ENCODE assay signal across 16 mouse cellular contexts in the genomic region with DNA sequence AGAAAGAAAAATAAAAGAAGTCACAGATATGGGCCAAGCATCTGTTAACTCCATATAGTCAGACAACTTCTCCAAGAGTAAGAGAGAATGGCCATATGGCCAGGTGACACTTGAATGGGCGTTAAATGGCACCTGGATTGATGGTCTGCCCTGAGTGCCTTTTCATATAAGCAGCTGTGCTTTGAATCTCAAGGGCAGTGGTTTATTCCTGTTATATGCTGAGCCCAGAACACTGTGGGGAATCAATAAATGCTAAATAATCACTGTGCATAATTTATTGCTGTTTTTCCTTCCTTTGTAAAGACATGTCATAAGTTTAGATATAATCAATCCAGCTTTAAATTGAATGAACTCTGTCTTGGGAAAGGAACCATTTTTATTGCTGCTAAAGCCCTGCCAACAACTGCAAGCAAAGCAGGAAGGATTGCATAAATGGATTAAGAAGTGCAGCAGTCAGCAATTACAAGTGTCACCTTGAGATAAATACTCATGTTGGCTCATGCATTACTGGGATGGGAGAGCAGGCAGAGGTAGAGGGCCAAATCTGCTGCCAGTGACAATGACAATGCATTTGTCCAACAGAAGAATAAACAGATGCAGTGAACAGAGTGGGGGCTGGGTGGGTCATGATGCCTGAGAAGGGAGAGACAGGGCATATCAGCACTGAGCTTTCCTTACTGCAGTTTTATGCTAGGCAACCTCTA.
DNase-seq lines count a peak whose midpoint lies in the region; ATAC-seq lines count a peak whose summit lies in the region.
"Had no signal": no experiment of that assay in that cellular context is flagged by ENCODE, and none has a peak within 500 bp of the region (broad histone marks: within the 10 kb centered on the region; RNA-seq: fewer than 3 reads in every experiment).

No protein-coding gene starts in this region.

- 0 out of 2 replicates have a peak, but pooled peaks have one; percentile 38 for ATAC-seq in midbrain, embryonic 11.5 days (ENCODE audit: low FRiP score)
- peak; percentile 71 for ATAC-seq in hindbrain, embryonic 14.5 days (ENCODE audit: low FRiP score)
- peak; percentile 55; the same call in 1 of the 2 replicates for ATAC-seq in midbrain, embryonic 13.5 days
- ATAC-seq: forebrain, embryonic 15.5 days had no signal

- 71% methylated on average over 1 of the region's 1 CpGs for WGBS in midbrain, embryonic 11.5 days
- WGBS in midbrain, embryonic 10.5 days, result 75% methylated on average over 1 of the region's 1 CpGs
- 54% methylated on average over 1 of the region's 1 CpGs for WGBS in hindbrain, embryonic 14.5 days
- WGBS in midbrain, embryonic 13.5 days, result 74% methylated on average over 1 of the region's 1 CpGs

- no peaks in the 10 kb centered on the region for H3K27me3 ChIP-seq in midbrain, embryonic 11.5 days (ENCODE audit: control insufficient read depth, insufficient read depth, low read length)
- H3K27me3 ChIP-seq in midbrain, embryonic 10.5 days (ENCODE audit: low read depth, poor library complexity, severe bottlenecking), result no peaks in the 10 kb centered on the region
- no peaks in the 10 kb centered on the region for H3K27me3 ChIP-seq in hindbrain, embryonic 14.5 days (ENCODE audit: control insufficient read depth, insufficient read depth, low read length)
- no peaks in the 10 kb centered on the region for H3K27me3 ChIP-seq in midbrain, embryonic 13.5 days
- H3K27me3 ChIP-seq: forebrain, embryonic 15.5 days; stomach, embryonic 15.5 days had no signal

- H3K36me3 ChIP-seq in midbrain, embryonic 11.5 days (ENCODE audit: control insufficient read depth, insufficient read depth, low read length), result no peaks in the 10 kb centered on the region
- H3K36me3 ChIP-seq in midbrain, embryonic 10.5 days, result no peaks in the 10 kb centered on the region
- no peaks in the 10 kb centered on the region for H3K36me3 ChIP-seq in hindbrain, embryonic 14.5 days (replicated peaks; ENCODE audit: control insufficient read depth, insufficient read depth)
- H3K36me3 ChIP-seq in midbrain, embryonic 13.5 days, result no peaks in the 10 kb centered on the region
- H3K36me3 ChIP-seq: forebrain, embryonic 15.5 days; stomach, embryonic 15.5 days had no signal

- H3K4me2 ChIP-seq in midbrain, embryonic 11.5 days, result no peak overlapping the region
- no peak overlapping the region for H3K4me2 ChIP-seq in hindbrain, embryonic 14.5 days (replicated peaks)
- no peak overlapping the region for H3K4me2 ChIP-seq in midbrain, embryonic 13.5 days (replicated peaks)
- H3K4me2 ChIP-seq: forebrain, embryonic 15.5 days; lung, embryonic 14.5 days; stomach, embryonic 15.5 days had no signal

- H3K27ac ChIP-seq in midbrain, embryonic 11.5 days (ENCODE audit: low read depth, low read length), result no peak overlapping the region
- no peak overlapping the region for H3K27ac ChIP-seq in midbrain, embryonic 10.5 days (replicated peaks)
- no peak overlapping the region for H3K27ac ChIP-seq in hindbrain, embryonic 14.5 days
- no peak overlapping the region for H3K27ac ChIP-seq in midbrain, embryonic 13.5 days
- H3K27ac ChIP-seq: forebrain, embryonic 15.5 days; stomach, embryonic 15.5 days had no signal

- no peak for DNase-seq in midbrain, embryonic 11.5 days (ENCODE audit: low spot score, missing footprints)
- DNase-seq in midbrain, embryonic 10.5 days (ENCODE audit: low spot score), result no peak
- no peak for DNase-seq in hindbrain, embryonic 14.5 days (ENCODE audit: low spot score)
- no peak for DNase-seq in c-Kit-positive CD71-positive TER-119-positive erythroid progenitor cells, embryonic 14.5 days (ENCODE audit: low spot score)
- DNase-seq in right cerebral cortex, postnatal 14 days, result no peak
- DNase-seq in right cerebral cortex, adult 18-20 months, result no peak
- DNase-seq: adrenal gland, adult 8-10 months; cerebellum, adult 9-10 months; kidney, adult 11 months; kidney, postnatal 25 days; lung, embryonic 14.5 days; spleen, adult 18-20 months; thymus, postnatal 4 days had no signal

- H3K4me3 ChIP-seq in midbrain, embryonic 11.5 days (ENCODE audit: low read depth, low read length), result no peak overlapping the region
- no peak overlapping the region for H3K4me3 ChIP-seq in midbrain, embryonic 10.5 days
- H3K4me3 ChIP-seq in hindbrain, embryonic 14.5 days (replicated peaks; ENCODE audit: low read length), result no peak overlapping the region
- no peak overlapping the region for H3K4me3 ChIP-seq in midbrain, embryonic 13.5 days (replicated peaks)
- H3K4me3 ChIP-seq: forebrain, embryonic 15.5 days; stomach, embryonic 15.5 days had no signal

- H3K9ac ChIP-seq in midbrain, embryonic 11.5 days (ENCODE audit: low read length), result no peak overlapping the region
- H3K9ac ChIP-seq in hindbrain, embryonic 14.5 days, result no peak overlapping the region
- H3K9ac ChIP-seq in midbrain, embryonic 13.5 days (replicated peaks), result no peak overlapping the region
- H3K9ac ChIP-seq: forebrain, embryonic 15.5 days; lung, embryonic 14.5 days; stomach, embryonic 15.5 days had no signal

- H3K9me3 ChIP-seq in midbrain, embryonic 11.5 days (ENCODE audit: control insufficient read depth, low read length), result no peaks in the 10 kb centered on the region
- H3K9me3 ChIP-seq in midbrain, embryonic 10.5 days (replicated peaks), result no peaks in the 10 kb centered on the region
- no peaks in the 10 kb centered on the region for H3K9me3 ChIP-seq in hindbrain, embryonic 14.5 days (ENCODE audit: control insufficient read depth, low read length)
- H3K9me3 ChIP-seq in midbrain, embryonic 13.5 days, result no peaks in the 10 kb centered on the region
- H3K9me3 ChIP-seq: forebrain, embryonic 15.5 days; stomach, embryonic 15.5 days had no signal

- H3K4me1 ChIP-seq in midbrain, embryonic 11.5 days (ENCODE audit: control insufficient read depth, insufficient read depth, low read length), result no peaks in the 10 kb centered on the region
- no peaks in the 10 kb centered on the region for H3K4me1 ChIP-seq in midbrain, embryonic 10.5 days
- no peaks in the 10 kb centered on the region for H3K4me1 ChIP-seq in hindbrain, embryonic 14.5 days (replicated peaks; ENCODE audit: control insufficient read depth, insufficient read depth, low read length)
- H3K4me1 ChIP-seq in midbrain, embryonic 13.5 days (replicated peaks), result 0 out of 2 replicates have a peak, but pooled peaks cover 5% of the 10 kb centered on the region
- H3K4me1 ChIP-seq: forebrain, embryonic 15.5 days; stomach, embryonic 15.5 days had no signal
